Mouse (Mus musculus) adrenal gland, adult 2 months (tissue): Measurements from ENCODE around the gene Gm28230. TPM values are rescaled to one million over a fixed set of nuclear protein-coding genes. Genes with fewer than 3 reads are reported as not detected.

Experiments
- DNase-seq: peaks from one replicate; pipeline ENCODE4 v3.0.0; 2021
- polyA plus RNA-seq: library from polyadenylated mRNA; depleted of rRNA; stranded (reverse); fragments of >200 nt; gene quantifications from 2 replicates; pipeline ENCODE4 v1.2.3, GENCODE M21; 2012
- total RNA-seq, 2 experiments: library from RNA; stranded (reverse); gene quantifications; 2 replicates each; pipeline ENCODE4 v1.2.3; 2021

Gene Gm28230
- total and polyA plus RNA-seq, 3 experiments: 1.3 to 2.5 (median 1.3) TPM

DNA sequence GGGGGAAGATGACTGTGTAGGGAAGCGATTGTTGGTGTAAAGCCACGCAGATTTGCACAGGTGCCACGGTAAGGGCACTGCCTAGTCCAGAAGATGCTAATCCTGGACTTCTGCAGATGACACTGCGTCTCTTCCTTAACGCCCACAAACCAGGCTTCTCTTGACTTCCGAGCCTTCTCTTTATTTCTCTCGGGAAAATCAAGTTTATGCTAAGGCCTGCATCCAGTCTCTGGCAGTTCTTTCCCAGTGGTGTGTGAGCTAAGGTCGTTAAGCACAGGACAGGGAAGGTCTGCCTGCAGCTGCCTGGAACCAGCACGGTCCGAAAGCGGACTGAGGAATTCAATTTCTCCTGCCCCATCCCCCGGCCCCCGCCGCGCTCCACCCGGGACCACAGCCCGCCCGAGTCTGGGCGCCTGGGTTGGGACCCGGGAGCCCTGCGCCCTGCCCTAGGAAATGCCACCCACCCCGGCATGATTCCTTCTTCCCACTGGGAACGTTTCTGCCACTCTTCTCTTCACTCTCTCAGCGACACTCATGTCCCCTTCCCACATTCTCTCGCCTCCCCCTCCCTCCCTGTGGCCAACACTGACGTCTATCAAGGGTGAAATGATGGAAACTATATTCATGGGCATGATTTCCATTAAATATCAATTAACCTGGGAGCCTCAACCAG lies 22.7 kb upstream of the Gm28230 start:
- no peak for DNase-seq

DNA sequence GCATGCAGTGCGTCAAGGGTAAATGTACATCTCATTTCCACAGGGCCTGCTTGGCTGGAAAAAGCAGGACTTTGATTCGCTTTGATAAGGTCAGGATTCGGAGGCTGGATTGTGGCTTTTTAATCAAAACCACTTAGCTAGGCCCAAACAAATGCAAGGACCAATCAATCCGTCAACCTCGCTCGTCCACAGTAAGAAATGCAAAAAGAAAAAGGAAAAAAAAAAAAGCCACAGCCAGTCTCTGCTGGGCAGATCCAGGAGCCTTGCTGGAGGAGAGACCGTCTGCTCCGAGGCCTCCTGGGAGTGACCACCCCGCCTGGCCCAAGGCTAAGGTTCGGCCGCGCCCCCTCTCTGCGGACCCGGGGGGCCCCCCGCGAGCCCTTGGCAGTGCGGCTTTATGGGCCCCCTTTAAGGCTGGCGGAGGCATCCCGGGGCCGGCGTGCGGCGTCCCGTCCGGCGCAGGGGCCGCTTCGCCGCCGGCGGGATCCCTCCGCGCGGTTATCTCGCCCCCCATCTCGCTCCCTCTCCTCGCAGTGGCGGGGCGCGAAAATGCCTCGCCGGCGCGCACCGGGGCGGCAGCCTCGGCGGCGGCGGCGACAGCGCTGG lies 22.0 kb upstream of the Gm28230 start, which contains the start of gene Hoxd8:
Hoxd8 (plus strand) TSS at position 223 of the 606 bp plus-strand sequence.
- DNase-seq: peak; percentile 91

DNA sequence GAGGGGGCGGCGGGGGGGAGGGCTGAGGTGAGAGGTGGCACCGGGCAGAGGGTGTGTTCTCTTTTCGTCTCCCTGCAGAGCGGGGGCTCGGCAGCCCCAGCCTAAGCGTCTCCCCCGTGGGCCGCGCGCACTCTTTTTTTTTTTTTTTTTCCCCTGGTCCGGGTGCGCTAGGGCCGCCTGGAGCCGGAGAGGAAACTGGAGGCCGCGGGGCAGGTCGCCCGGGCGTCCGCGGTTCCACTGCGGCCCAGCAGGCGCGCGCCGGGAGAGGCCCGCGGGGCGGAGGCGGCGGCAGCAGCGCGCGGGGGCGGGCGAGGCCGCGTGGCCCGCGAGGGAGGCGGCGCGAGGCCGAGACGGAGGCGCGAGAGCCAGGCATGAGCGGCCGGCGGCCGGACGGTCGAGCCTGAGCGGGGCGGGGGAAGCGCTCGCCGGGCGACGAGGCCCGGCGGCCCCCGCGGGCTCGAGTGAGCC lies 21.5 kb upstream of the Gm28230 start:
- peak; percentile 81 for DNase-seq

DNA sequence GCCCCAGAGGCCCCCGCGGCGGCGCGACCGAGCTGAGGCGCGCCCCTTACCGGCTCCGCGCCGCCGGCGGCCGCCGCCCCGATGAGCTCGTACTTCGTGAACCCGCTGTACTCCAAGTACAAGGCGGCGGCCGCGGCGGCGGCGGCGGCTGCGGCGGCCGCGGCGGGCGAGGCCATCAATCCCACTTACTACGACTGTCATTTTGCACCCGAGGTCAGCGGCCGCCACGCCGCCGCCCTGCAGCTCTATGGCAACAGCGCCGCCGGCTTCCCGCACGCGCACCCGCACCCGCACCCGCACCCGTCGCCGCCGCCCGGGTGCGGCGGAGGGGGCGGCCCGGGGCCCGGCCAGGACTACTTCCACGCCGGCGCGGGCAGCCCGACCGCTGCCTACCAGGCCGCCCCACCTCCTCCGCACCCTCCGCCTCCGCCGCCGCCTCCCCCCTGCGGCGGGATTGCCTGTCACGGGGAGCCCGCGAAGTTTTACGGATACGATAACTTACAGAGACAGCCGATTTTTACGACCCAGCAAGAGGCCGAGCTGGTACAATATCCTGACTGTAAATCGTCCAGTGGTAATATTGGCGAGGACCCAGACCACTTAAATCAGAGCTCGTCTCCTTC lies 20.9 kb upstream of the Gm28230 start:
- DNase-seq: peak; percentile 88

DNA sequence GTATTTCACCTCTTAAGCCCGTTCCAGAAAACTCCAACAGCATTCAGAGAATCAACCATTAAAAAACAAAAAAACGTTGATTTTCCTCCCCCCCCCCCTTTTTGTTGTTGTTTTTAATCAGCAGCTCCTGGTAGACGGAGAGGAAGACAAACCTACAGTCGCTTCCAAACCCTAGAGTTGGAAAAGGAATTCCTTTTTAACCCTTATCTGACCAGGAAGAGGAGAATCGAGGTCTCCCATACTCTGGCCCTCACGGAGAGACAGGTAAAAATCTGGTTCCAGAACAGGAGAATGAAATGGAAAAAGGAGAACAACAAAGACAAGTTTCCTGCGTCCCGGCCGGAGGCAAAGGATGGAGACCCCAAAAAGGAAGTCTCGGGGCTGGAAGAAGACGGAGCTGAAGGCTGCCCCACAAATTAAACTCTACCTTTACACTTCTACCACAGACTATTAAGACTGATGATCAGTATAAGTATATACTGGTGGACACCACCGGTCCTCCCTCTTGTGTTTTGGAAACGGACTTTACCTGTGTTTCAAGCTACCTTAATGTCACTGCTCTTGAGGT lies 20.1 kb upstream of the Gm28230 start:
- peak; percentile 9 for DNase-seq

DNA sequence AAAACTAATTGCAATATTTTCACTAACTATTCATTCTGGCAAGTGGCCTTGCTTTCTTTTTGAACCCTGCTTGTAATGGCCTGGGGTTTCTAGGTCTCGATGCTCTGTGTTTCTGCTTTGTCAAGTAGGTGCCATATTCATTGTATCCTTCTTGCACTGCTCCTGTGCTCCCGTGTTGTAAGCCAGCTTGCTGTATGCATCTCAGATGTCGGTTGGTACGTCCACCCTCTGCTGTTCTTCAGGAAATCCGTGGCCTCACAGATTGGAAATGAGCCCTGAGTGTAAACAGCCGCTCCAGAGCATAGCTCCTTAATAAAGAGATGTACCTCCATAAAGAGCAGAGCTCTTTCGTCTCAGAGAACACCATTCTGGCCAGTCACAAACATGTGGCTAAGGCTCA lies 18.9 kb upstream of the Gm28230 start:
- DNase-seq: no peak

DNA sequence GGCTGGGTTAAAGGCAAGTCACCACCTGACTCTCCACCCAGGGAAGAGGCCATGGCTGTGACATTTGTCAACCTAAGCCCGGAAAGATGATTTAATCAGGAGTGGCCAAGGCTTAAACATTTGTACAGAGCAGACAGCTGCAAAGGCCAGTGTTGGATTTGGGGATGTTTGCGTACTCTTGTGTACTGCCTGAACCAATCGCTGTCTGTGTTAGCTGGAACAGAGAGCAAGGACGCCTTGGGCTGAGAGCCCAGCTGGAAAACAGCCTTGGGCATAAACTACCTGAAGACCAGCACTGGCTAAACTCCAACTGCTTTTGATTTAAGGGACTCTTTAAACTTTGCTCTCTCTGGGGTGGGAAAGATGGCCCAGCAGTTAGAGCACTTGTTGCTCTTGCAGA lies 17.9 kb upstream of the Gm28230 start:
- peak; percentile 75 for DNase-seq

DNA sequence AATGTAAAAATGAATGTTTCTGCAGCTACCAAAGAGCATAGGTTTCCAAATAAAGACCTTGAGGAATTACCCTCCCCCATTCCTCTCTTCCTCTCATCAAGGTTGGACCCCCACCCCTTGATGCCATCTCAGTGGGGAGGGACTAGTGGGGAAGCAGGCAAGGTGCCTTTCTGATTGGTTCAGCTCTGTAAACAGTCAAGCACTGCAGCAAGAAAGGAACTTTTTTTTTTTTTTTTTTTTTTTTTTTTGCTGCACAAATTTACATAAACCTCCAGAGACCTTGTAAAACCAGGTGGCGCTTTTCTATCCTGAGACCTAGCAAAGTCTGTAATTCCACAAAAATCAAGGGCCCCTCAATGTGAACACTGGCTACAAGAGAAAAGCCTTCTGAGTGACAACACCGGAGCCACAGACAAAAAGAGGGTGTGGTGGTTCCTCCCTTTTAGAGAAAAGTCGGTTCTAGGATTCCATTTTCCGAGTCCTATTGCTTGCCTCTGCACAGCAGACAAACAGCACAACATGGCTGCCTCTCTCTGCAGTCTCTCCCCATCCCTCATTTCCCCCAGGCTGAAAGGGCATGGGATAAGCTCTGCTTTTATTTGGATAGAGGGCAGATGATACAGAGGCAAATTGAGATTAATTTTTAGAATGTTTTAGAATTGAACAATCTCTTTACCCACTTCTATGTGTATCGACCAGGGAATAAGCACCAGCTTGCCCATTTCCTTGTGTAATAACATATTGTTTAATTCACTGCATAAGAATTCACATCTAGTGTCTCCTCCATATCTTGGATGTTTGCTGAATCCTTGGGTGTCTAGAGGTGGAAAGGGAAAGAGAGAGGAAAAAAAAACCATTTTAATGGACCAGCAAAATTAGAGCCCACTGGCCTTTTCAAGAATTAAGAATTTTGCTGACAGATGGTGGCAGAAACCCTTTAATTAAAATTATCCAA lies 16.8 kb upstream of the Gm28230 start:
- no peak for DNase-seq

DNA sequence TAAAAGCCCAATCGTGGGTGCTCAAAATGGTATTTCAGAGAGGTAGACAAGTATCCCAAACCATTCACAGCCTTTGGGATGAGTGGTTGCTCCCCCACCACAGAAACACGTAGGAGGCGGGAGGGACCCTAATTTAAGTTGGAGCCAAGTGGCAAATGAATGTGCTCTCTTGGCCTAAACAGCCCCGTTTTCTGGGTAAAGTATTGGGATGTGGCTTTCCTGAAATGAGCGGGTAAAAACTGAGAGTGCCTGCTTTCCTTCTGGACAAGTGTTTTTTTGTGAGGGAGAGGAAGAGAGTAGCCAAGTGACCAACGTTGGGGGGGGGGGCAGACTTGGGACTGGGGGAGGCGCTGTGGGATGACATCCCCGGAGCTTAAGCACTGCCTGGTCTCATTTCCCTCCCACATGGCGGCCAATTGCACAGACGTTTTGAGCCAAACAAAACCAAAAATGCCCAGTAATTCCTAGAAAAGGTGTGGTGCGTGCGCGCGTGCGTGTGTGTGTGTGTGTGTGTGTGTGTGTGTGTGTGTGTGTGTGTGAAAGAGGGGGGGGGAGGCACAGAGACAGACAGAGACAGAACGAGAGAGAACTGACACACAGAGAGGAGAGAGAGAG lies 15.5 kb upstream of the Gm28230 start:
- peak; percentile 57 for DNase-seq

DNA sequence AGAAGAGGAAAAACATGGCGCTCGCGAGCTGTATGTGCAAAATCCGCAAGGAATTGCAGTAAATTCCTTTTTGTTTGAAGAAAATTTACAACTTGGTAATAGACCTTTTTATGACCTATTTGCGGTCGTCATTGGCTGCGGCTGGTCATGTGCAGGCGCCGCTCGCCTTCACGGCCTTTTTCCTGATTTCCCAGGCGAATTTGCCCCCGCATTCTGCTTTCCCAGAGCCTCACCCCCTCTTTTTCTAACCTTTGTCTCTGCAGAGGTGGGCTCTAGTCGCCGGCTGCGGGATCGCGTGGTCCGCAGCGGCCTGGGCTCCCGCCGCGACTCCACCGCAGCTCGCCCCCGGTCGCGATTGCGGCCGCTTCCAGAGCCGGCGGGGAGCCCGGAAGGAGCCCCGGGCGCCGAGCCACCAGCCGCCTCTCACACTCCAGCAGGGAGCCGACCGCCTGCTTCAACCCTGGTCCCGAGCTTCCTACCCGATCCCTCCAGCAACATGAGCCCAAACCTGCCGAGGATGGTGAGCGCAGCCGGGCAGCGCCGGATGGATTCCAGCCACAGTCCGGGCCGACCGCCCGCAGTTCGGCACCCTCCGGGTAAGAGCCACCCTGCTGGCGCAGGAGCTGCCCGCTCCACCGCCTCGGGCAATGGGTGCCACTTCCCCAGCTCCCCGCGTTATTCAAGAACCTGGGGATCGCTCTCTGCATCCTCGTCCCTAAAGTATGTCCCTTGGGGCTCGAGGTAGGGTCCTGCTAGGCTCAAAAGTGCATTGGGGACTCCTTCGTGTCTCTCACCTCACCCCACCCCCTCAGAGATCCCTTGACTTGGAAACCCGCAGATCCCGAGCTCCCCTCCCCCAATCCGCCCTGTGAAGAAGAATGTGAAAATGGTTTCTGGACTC lies 14.6 kb upstream of the Gm28230 start, which contains the start of the genes Hoxd3 and Hoxd4:
Hoxd3 (plus strand) TSS at position 207 of the 901 bp plus-strand sequence.
Hoxd4 (plus strand) TSS at position 209 of the 901 bp plus-strand sequence.
- peak; percentile 88 for DNase-seq

DNA sequence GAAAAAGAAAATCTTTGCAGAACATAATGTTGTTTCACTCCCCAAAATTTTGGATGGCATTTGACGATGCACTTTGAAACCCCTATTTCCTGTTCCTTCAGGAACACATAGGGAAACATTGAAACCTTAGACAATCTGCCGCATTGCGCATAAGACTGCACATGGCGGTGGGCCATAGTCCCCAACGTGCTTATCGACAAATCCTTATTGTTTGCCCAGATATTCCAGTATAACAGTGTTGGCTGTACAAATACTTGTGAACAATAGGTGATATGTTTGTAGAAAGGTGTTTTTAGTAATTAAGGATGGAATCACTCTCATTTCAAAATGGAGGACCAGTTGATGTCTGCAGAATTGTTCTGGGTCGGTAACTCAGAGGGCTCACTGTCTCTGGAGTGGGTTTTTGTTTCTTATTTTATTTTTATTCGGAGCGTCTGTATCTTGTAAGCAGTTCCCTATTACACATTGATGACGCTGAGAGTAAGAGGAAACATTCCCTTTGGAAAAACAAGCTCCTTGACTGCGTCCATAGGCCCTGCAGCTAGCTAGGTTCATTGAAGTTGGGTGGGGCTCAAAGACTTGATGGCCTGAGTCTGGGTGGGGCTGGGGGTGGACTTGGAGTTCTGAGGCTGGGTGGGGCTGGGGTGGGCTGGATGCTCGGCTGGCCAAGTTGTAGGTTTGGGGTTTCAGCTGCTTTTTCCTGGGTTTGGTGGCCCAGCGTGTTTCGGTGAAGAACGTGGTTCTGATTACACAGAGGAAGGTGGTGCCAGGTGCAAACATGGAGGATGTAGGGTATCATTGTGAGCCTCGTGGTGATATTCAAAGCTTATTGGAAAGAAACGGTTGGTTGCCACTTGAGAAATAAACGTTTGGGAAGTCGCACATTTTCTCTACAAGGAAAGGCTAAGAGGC lies 13.0 kb upstream of the Gm28230 start:
- no peak for DNase-seq

DNA sequence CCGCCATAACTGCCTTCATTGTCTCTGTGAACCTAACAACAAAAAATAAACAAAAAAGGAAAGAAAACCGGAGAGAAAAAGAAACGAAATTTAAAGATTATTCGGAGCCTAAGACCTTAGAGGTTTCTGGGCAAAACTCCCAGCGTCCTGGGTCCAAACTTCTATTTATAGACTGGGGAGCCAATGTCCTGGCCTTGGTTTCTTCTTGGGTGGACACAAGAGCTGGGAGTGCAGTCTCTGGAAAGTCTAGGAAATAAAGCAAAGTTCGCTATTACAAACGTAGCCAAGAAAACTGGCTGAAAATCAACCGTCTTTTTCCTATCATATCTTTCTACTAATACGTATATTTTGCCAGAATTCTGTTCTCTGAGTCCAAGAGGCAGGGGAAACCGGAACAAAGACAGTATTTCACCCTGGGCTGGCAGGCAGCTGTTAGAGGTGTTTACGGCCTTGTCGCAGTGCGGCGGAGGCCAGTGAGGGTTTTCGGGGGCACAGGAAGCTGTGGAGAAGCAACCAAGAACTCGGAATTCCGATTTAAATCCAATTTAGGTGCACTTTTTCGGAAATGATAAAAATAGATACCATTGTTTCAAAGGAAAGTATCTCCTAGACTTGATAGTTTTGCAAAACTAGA lies 12.3 kb upstream of the Gm28230 start:
- DNase-seq: peak; percentile 43

DNA sequence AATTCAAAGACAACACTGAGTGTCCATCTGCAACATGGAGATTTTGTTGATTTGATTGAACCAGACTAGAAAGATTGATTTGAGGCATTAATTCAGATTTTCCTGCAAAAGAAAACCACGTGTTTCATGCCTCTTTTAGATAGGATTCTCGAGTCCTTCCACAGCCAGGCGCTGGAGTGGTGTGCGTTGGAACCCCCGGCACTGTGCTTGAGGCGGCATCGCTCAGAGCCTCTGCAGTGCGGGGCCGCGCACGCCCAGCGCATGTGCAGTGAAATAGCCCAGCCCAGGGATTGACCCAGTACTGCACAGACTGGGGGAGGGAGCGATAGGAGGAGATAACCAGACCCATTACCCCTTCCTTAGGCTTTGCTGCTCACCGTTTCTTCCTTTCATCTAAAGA lies 11.6 kb upstream of the Gm28230 start:
- DNase-seq: peak; percentile 81

DNA sequence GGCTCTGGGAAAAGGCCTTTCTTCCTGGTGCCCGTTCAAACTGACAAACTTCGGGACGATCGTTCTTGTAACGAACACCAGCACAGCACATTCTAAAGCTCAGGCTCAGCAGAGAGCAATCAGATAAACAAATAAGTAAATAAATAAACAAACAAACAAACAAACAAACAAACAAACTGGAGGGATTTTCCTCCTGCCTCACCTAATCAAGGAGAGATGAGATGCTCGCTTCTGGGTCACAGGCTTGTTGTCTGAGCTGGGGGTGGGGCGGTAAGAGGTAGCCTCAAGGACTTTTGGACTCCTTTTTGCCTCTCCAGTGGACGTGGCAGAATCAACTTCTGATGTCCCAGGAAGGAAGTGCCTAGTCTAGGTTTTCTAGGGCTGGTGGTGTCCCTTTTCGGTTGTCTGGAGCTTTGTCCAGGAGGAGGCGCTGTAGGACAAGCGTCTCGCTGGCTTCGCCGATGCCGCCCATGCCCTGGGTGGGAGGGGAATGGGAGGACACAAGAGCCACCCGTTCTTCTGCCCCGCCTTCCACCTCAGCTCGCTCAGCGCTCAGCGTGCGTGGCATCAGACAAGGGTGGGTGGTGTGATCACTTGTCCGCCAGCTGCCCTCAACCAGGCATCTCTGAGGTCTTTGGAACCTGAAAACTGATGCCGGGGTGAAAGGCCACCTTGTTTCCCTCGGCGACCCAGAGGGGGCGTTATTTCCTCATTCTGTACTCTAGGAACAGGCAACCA lies 10.9 kb upstream of the Gm28230 start:
- peak; percentile 94 for DNase-seq

DNA sequence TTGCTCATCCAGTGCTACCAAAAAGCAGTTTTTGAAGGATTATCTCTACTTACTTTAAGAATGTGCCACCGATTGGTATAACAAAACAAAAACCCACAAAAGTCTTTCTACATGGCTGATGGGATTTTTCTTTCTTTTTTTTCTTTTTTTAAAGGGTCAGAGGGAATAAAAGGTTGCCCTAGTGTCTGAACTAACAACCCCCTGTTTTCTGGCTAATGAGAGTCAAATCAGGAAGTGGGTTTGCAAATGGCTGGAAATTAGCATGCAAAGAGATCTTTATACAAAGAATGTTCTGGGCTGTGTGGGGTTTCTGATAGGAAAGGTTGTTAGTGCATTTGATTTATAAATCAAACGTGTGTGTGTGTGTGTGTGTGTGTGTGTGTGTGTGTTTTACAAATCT lies 6.1 kb upstream of the Gm28230 start:
- no peak for DNase-seq

DNA sequence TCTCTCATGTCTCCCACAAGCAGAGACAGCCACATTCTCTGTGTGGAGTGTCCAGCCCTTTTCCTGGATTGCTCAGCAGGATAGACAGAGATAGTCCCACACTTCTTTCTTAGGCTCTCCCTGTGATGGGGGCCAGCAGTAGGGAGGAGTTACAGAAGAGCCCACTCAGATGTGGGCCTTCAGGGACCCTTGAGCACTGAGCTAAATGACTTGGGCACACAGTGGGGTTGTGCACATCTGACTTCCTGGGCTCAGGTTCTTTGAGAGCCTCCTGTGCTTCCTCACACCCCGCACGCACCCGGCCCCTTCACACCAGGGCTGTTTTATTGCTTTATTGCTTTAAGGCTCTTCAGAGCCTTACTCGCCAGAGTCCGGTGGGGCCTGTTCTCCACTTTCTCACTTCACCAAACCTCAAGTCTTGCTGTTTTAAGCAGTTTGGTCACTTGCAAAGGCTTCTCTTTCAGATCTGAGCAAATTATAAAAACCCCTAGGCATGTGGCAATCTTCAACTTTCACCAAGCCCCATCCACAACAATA lies 5.5 kb upstream of the Gm28230 start:
- DNase-seq: no peak

DNA sequence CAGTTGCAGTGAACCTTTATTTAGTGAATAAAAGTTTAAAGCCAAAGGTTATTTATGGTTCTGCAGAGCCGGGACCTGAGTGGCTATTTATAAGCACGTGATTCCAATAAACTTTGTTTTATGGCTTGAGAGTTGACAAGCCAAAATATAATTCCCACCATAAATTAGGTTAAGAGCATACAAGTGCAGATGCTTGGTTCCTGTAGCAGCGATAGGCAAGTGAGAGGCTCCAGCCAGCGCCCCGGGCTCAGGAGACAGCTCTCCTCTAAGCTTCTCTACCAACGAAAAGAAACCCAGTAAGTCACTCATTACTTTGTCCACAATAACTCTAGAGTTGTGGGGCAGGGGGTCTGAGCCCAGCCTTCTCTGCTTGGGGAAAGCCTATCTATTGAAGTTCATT lies 4.6 kb upstream of the Gm28230 start:
- DNase-seq: peak; percentile 3
